Mouse (Mus musculus): Measurements from ENCODE around the gene Schip1. TPM values are rescaled to one million over a fixed set of nuclear protein-coding genes. Genes with fewer than 3 reads are reported as not detected.

The Schip1 gene
- polyA plus RNA-seq, 1 experiment, result 29.5 TPM

DNA sequence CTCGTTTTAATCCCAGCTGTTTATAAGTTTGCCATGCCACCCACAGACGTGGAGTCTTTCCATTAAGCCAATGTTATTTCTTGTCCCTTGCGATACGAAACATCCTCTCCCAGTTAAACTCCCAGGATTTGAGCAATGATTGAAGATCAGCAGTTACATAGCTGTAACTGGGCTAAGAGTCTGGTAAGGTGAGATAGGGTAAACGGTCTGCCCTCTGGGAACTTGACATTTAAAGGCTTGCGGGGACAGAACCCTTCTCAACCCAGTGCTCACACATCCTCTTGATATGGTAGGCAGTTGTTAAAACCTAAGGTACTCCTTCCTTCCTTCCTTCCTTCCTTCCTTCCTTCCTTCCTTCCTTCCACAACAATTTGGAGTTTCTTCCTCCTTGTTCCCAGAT is 431.9 kb downstream of the Schip1 start:
- no peaks in the 10 kb centered on the region; the same call in 1 of the 2 replicates for H3K4me1 ChIP-seq (ENCODE audit: control insufficient read depth, insufficient read depth, low read length)
- TF ChIP-seq POLR2A (IDR thresholded peaks at IDR 0.05; ENCODE audit: borderline replicate concordance, extremely low read depth, low read depth, low read length) (no peak), CTCF (IDR thresholded peaks at IDR 0.05; ENCODE audit: insufficient read depth, low read length) (no peak)
- 57% methylated on average over 6 of the region's 6 CpGs for WGBS
- DNase-seq, result no peak
- no peak overlapping the region for H3K4me3 ChIP-seq (replicated peaks; ENCODE audit: extremely low read depth, low read depth, low read length)

DNA sequence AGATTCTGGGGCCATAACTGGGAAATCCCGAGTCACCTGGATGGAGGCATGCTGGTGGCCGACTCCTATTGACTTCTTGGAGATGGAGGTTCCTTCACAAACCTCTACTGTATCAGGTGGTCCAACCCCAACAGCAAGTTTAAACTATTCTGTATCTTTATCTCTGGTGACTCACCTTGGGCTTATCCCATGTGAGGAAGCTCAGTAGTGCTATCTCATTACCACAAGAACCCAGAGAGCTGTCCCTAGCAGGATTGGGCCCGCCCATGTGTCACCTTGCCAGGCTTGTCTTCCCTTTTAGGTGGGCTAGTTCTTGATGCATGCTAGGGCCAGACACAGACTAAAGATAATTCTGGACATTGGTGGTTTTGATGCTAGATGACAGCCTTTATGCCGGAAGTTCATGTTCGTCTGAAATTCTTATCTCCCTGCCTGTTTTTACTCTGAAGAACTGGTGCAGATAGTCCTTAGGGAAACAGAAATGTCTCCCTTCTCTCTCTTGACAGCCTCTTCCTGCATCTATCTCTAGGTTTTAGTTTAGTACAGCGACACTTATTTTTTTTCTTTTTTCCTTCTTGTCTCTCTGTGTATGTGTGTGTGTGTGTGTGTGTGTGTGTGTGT is 435.0 kb downstream of the Schip1 start:
- Histone ChIP-seq H3K4me3 (replicated peaks; ENCODE audit: extremely low read depth, low read depth, low read length) (no peak overlapping the region), H3K4me1 (ENCODE audit: control insufficient read depth, insufficient read depth, low read length) (no peaks in the 10 kb centered on the region)
- TF ChIP-seq POLR2A (IDR thresholded peaks at IDR 0.05; ENCODE audit: borderline replicate concordance, extremely low read depth, low read depth, low read length), result no peak
- no peak for TF ChIP-seq CTCF (IDR thresholded peaks at IDR 0.05; ENCODE audit: insufficient read depth, low read length)

DNA sequence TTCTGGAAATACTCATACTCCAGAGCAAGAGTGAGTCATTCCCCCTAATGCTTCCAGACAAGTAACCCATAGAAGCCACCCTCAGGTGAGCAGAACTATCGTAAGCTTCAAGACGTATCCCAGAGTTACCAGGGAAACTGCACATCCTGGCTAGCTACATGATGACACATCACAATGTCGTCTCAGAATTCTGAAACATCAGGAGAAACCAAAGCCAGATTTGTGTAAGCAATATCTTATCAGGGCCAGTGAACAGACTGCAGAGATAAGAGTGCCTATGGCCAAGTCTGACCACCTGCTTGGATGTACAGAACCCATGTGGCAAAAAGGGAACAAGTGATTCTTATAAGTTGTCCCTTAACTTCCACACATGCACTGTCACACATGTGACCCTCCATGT is 440.2 kb downstream of the Schip1 start:
- no peak overlapping the region for H3K4me3 ChIP-seq (replicated peaks; ENCODE audit: extremely low read depth, low read depth, low read length)
- WGBS, result 61% methylated on average over 3 of the region's 3 CpGs
- H3K4me1 ChIP-seq (ENCODE audit: control insufficient read depth, insufficient read depth, low read length), result peaks cover 15% of the 10 kb centered on the region
- TF ChIP-seq POLR2A (IDR thresholded peaks at IDR 0.05; ENCODE audit: borderline replicate concordance, extremely low read depth, low read depth, low read length) (no peak), CTCF (IDR thresholded peaks at IDR 0.05; ENCODE audit: insufficient read depth, low read length) (no peak)
- DNase-seq, result no peak

More for the DNA sequence above, 435.0 kb downstream of the Schip1 start:
- WGBS, result 87% methylated on average over 6 of the region's 6 CpGs
- no peak for DNase-seq

DNA sequence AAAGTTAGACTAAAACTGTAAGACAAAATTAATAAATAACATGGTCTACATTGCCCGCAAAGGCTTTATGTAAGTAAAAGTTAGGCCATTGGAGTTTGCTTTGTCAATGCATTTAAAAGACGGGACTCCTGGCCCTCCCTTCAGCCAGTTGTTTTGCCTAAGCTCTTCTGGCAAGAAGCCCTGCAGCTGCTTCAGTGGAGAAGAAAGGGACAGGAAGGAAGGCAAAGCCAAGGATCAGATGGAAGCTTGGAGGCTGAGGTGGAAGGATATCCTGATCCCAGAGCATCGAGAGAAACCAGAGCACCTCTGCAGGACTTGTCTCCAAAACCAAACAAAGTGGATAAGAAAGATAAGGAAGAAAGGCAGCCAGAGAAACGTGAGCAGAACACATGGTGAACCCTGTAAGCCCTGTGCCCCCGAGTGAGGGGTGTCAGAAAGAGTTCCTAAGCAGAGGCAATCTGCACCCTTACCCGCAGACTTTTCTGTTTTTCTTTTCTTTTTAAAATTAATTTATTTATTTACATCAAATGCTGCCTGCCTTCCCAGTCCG is 442.2 kb downstream of the Schip1 start:
- no peak overlapping the region for H3K4me3 ChIP-seq (replicated peaks; ENCODE audit: extremely low read depth, low read depth, low read length)
- TF ChIP-seq POLR2A (IDR thresholded peaks at IDR 0.05; ENCODE audit: borderline replicate concordance, extremely low read depth, low read depth, low read length) (no peak), CTCF (IDR thresholded peaks at IDR 0.05; ENCODE audit: insufficient read depth, low read length) (no peak)
- no peak for DNase-seq
- H3K4me1 ChIP-seq (ENCODE audit: control insufficient read depth, insufficient read depth, low read length), result peaks cover 15% of the 10 kb centered on the region
- 34% methylated on average over 7 of the region's 7 CpGs for WGBS

DNA sequence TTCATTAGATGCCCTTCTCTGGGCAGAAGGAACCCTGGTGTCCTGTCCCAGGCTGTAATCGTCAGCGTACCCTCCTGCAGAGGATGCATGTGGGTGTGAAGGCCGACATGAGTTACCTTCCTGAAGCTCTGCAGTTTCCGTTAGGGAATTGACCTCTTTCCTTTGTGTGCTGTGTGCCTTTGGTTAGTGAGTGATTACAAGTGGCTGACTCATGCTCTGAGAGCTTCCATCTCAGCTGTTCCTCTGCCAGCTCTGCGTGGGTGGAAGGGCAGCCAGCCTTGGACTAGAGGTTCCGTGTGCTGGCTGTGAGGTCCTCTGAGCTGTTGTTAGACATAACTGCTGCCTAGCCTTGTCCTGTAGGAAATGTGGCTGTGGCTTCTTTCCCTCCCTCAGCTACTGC is 444.0 kb downstream of the Schip1 start:
- DNase-seq, result peak; percentile 57
- no peak for TF ChIP-seq POLR2A (IDR thresholded peaks at IDR 0.05; ENCODE audit: borderline replicate concordance, extremely low read depth, low read depth, low read length)
- TF ChIP-seq CTCF (IDR thresholded peaks at IDR 0.05; ENCODE audit: insufficient read depth, low read length), result no peak
- Histone ChIP-seq H3K4me1 (ENCODE audit: control insufficient read depth, insufficient read depth, low read length) (peaks cover 15% of the 10 kb centered on the region), H3K4me3 (replicated peaks; ENCODE audit: extremely low read depth, low read depth, low read length) (no peak overlapping the region)
- 6% methylated on average over 6 of the region's 6 CpGs for WGBS

DNA sequence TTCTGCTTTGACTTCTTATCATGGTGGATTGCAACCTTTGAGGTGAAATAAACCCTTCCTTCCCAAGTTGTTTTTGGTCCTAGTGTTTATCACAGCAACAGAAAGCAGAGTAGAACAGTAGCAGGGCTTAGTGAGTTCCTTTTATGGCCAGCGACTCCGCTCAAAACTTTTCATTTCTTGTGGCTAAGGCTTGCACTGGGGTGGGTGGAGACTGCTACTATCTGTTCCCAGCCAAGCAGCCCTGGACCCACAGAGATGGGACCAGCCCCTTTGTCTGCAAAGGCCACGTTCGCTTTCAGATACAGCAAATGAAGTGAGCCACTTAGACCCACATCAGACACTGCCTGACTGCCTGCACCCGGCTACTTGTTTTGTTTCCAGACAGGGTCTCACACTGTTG is 446.3 kb downstream of the Schip1 start:
- peaks cover 10% of the 10 kb centered on the region for H3K4me1 ChIP-seq (ENCODE audit: control insufficient read depth, insufficient read depth, low read length)
- TF ChIP-seq POLR2A (IDR thresholded peaks at IDR 0.05; ENCODE audit: borderline replicate concordance, extremely low read depth, low read depth, low read length) (no peak), CTCF (IDR thresholded peaks at IDR 0.05; ENCODE audit: insufficient read depth, low read length) (no peak)
- WGBS, result 88% methylated on average over 5 of the region's 5 CpGs
- no peak for DNase-seq
- H3K4me3 ChIP-seq (replicated peaks; ENCODE audit: extremely low read depth, low read depth, low read length), result no peak overlapping the region

DNA sequence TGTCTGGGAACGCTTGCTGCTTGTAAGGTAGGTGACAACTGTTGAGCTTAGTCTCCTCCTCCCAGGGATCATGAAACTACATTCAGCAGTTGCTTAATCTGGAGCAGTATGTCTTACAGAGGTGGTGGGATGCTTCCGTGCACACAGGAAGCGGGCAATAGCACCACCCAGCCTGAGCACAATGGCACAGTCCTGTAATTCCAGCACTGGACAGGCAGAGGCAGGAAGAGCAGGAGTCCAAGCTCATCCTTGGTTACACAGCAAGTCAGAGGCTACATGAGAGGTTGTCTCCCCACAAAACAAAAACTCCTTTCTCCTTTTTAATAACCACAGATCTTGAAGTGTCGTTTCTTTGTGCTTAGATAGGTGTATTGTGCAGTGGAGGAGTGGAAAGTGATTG is 447.1 kb downstream of the Schip1 start:
- 57% methylated on average over 4 of the region's 4 CpGs for whole genome bisulfite sequencing
- peaks cover 10% of the 10 kb centered on the region for H3K4me1 ChIP-seq (ENCODE audit: control insufficient read depth, insufficient read depth, low read length)
- H3K4me3 ChIP-seq (replicated peaks; ENCODE audit: extremely low read depth, low read depth, low read length), result no peak overlapping the region
- no peak for DNase-seq
- peak; percentile 53; the same call in 1 of the 2 replicates for TF ChIP-seq CTCF (IDR thresholded peaks at IDR 0.05; ENCODE audit: insufficient read depth, low read length)
- TF ChIP-seq POLR2A (IDR thresholded peaks at IDR 0.05; ENCODE audit: borderline replicate concordance, extremely low read depth, low read depth, low read length), result peak; percentile 35; the same call in 1 of the 2 replicates

DNA sequence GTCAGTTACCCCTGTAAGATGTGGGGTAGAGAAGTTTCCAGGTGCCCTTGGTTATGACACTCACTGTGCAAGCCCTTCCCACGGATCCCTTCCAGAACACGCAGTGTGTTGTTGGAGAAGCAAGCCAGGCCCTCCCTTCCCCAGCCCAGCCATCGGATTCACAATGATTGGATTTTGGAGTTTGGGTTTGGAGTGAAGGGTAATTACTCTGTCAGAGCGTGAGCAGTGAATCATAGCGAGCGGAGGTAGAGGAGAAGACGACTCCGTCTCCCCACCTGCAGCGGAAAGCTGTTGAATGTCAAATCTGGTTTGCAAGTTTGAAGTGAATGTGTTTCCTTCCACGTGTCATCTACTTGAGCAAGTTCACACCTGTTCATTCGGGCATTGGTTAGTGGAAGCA is 447.7 kb downstream of the Schip1 start:
- no peak for DNase-seq
- WGBS, result 86% methylated on average over 11 of the region's 11 CpGs

DNA sequence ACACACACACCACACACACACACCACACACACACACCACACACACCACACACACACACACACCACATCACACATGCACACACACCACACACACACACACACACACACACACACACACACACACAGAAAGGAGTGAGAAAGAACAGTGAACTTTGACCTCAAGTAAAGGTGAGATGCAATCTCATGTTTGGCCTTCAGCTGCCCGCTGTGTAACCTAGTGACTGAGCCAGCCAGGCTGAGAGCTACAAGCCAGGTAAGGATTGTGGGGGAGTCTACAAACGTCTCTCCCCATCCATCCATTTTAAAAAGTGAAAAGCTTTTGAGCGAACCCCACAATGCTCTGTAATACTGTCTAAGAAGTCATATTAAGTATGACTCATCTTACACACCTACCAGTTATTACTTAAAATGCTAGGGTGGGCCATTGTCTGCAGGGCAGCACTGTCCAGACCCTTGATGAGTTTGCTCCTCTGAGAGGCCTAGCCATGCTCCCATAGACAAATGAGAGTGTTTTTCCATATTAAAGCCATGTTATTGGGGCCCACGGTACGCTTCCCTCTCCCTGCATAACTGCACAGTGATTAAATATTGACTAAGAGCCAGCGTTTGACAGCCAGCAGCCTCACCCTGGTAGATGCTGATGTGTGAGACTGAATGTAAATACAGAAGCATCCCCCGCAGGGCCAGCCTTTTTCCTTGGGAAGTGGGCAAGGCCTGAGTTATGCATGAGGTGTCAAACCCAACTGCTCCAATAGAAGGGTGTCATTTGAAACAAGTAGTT is 448.9 kb downstream of the Schip1 start:
- TF ChIP-seq POLR2A (IDR thresholded peaks at IDR 0.05; ENCODE audit: borderline replicate concordance, extremely low read depth, low read depth, low read length) (no peak), CTCF (IDR thresholded peaks at IDR 0.05; ENCODE audit: insufficient read depth, low read length) (no peak)
- WGBS, result 58% methylated on average over 7 of the region's 7 CpGs
- no peak for DNase-seq
- Histone ChIP-seq H3K4me1 (ENCODE audit: control insufficient read depth, insufficient read depth, low read length) (peaks cover 8% of the 10 kb centered on the region), H3K4me3 (replicated peaks; ENCODE audit: extremely low read depth, low read depth, low read length) (no peak overlapping the region)

More for the DNA sequence above, 447.7 kb downstream of the Schip1 start:
- peaks cover 10% of the 10 kb centered on the region for H3K4me1 ChIP-seq (ENCODE audit: control insufficient read depth, insufficient read depth, low read length)
- TF ChIP-seq CTCF (IDR thresholded peaks at IDR 0.05; ENCODE audit: insufficient read depth, low read length) (no peak), POLR2A (IDR thresholded peaks at IDR 0.05; ENCODE audit: borderline replicate concordance, extremely low read depth, low read depth, low read length) (no peak)
- no peak overlapping the region for H3K4me3 ChIP-seq (replicated peaks; ENCODE audit: extremely low read depth, low read depth, low read length)

All from lung, adult 2 months (tissue).